Mouse (Mus musculus) CH12.LX (cell line): ENCODE measurements around the gene Spata13. TPM values are rescaled to one million over a fixed set of nuclear protein-coding genes. Genes with fewer than 3 reads are reported as not detected.

Experiments
- DNase-seq: peaks from one replicate; pipeline ENCODE4 v3.0.0-alpha.2; 2013; ENCODE audit errors: extremely low read depth
- H3K27ac ChIP-seq: 2 replicates; pipeline ENCODE4 v1.5.1; 2012; ENCODE audit warnings: low read depth, mild to moderate bottlenecking, control low read depth, moderate library complexity; ENCODE audit not compliant: insufficient read depth
- H3K27me3 ChIP-seq: replicated peaks from 2 replicates; pipeline ENCODE3; 2012; ENCODE audit warnings: inconsistent platforms
- H3K36me3 ChIP-seq, 2 experiments: replicated peaks in 1 of 2; 2 replicates each; pipeline versions ENCODE3 to v1.6.1; 2012; ENCODE audit warnings: inconsistent platforms in 1 of 2, low read length in 1 of 2, mild to moderate bottlenecking in 1 of 2, mixed read lengths in 1 of 2, moderate library complexity in 1 of 2; ENCODE audit not compliant: control insufficient read depth in 1 of 2, insufficient read depth in 1 of 2
- H3K4me1 ChIP-seq, 2 experiments: 2 replicates each; pipeline ENCODE4 v1.6.1; 2012; ENCODE audit warnings: inconsistent platforms in 1 of 2, moderate library complexity in 1 of 2; ENCODE audit not compliant: insufficient read depth in 2 of 2, control insufficient read depth in 1 of 2
- H3K4me2 ChIP-seq: 2 replicates; pipeline ENCODE4 v1.6.1; 2012; ENCODE audit warnings: low read depth, mild to moderate bottlenecking, control low read depth; ENCODE audit not compliant: poor library complexity, insufficient read depth, severe bottlenecking
- H3K4me3 ChIP-seq, 3 experiments: fragments of 150-350 bp in 1 of 3; sonication (generic) in 1 of 3; replicated peaks in 1 of 3; 2 replicates each; pipeline versions ENCODE3 to v1.5.1; 2011 to 2012; ENCODE audit warnings: low read depth in 2 of 3, low read length in 2 of 3, mild to moderate bottlenecking in 2 of 3, moderate library complexity in 2 of 3, control low read depth in 1 of 3, improper control_type of control experiment in 1 of 3, inconsistent platforms in 1 of 3, mixed read lengths in 1 of 3; ENCODE audit not compliant: poor library complexity in 1 of 3
- H3K79me2 ChIP-seq: replicated peaks from 2 replicates; pipeline ENCODE4 v1.6.1; 2012; ENCODE audit warnings: mild to moderate bottlenecking, moderate library complexity; ENCODE audit not compliant: control insufficient read depth, poor library complexity, insufficient read depth, severe bottlenecking; ENCODE audit errors: extremely low read depth
- H3K9ac ChIP-seq: 2 replicates; pipeline ENCODE4 v1.6.1; 2012; ENCODE audit warnings: low read depth, mild to moderate bottlenecking, control low read depth, moderate library complexity; ENCODE audit not compliant: insufficient read depth
- H3K9me3 ChIP-seq: replicated peaks from 2 replicates; pipeline ENCODE3; 2012; ENCODE audit warnings: low read length, inconsistent platforms, mixed read lengths
- BHLHE40 ChIP-seq: IDR thresholded peaks from 2 replicates; pipeline ENCODE4 v1.6.1; 2011; ENCODE audit warnings: mild to moderate bottlenecking, low read depth, low read length, improper control_type of control experiment
- CHD1 ChIP-seq: IDR thresholded peaks from 2 replicates; pipeline ENCODE4 v1.6.1; 2012; ENCODE audit warnings: low read depth, low read length, improper control_type of control experiment, inconsistent platforms
- CTCF ChIP-seq, 2 experiments: IDR thresholded peaks in 1 of 2; conservative IDR thresholded peaks in 1 of 2; 2 replicates each; pipeline ENCODE4 v1.5.1; 2011 to 2012; ENCODE audit warnings: low read depth in 2 of 2, low read length in 2 of 2, improper control_type of control experiment in 1 of 2, inconsistent platforms in 1 of 2, mild to moderate bottlenecking in 1 of 2, moderate library complexity in 1 of 2
- ELF1 ChIP-seq: IDR thresholded peaks from 2 replicates; pipeline ENCODE4 v1.6.1; 2014; ENCODE audit warnings: low read depth, mild to moderate bottlenecking, inconsistent platforms, low read length, improper control_type of control experiment
- EP300 ChIP-seq: IDR thresholded peaks from 2 replicates; pipeline ENCODE4 v1.6.1; 2011; ENCODE audit warnings: low read length, improper control_type of control experiment
- ETS1 ChIP-seq: conservative IDR thresholded peaks from 2 replicates; pipeline ENCODE4 v1.6.1; 2012; ENCODE audit warnings: low read depth, mild to moderate bottlenecking, inconsistent platforms, low read length, improper control_type of control experiment, moderate library complexity
- GABPA ChIP-seq: IDR thresholded peaks from 2 replicates; pipeline ENCODE4 v1.6.1; 2012; ENCODE audit warnings: low read depth, low read length, improper control_type of control experiment, inconsistent platforms; ENCODE audit not compliant: insufficient replicate concordance
- HCFC1 ChIP-seq: IDR thresholded peaks from 2 replicates; pipeline ENCODE4 v1.6.1; 2012; ENCODE audit warnings: low read depth, mild to moderate bottlenecking, inconsistent platforms, low read length, improper control_type of control experiment
- KAT2A ChIP-seq: IDR thresholded peaks from 2 replicates; pipeline ENCODE4 v1.6.1; 2012; ENCODE audit warnings: low read length, improper control_type of control experiment, inconsistent platforms; ENCODE audit not compliant: insufficient replicate concordance
- MAX ChIP-seq: IDR thresholded peaks from 2 replicates; pipeline ENCODE4 v1.6.1; 2011; ENCODE audit warnings: low read length, improper control_type of control experiment
- MYC ChIP-seq: IDR thresholded peaks from 2 replicates; pipeline ENCODE4 v1.6.1; 2011; ENCODE audit warnings: low read depth, mild to moderate bottlenecking, improper control_type of control experiment, low read length
- NRF1 ChIP-seq: IDR thresholded peaks from 2 replicates; pipeline ENCODE4 v1.6.1; 2014; ENCODE audit warnings: low read depth, mild to moderate bottlenecking, inconsistent platforms, low read length, improper control_type of control experiment, moderate library complexity
- PAX5 ChIP-seq: IDR thresholded peaks from 2 replicates; pipeline ENCODE4 v1.6.1; 2012; ENCODE audit warnings: low read length, inconsistent platforms, mixed read lengths
- SMC3 ChIP-seq: IDR thresholded peaks from 2 replicates; pipeline ENCODE4 v1.6.1; 2011; ENCODE audit warnings: low read depth, low read length, improper control_type of control experiment
- TCF12 ChIP-seq: IDR thresholded peaks from 2 replicates; pipeline ENCODE4 v1.6.1; 2014; ENCODE audit warnings: low read depth, mild to moderate bottlenecking, inconsistent platforms, low read length, improper control_type of control experiment
- UBTF ChIP-seq: IDR thresholded peaks from 2 replicates; pipeline ENCODE4 v1.6.1; 2012; ENCODE audit warnings: low read depth, mild to moderate bottlenecking, inconsistent platforms, low read length, improper control_type of control experiment, moderate library complexity
- ZC3H11A ChIP-seq: IDR thresholded peaks from 2 replicates; pipeline ENCODE4 v1.6.1; 2012; ENCODE audit warnings: low read depth, mild to moderate bottlenecking, inconsistent platforms, low read length, improper control_type of control experiment
- ZMIZ1 ChIP-seq: IDR thresholded peaks from 2 replicates; pipeline ENCODE4 v1.6.1; 2012; ENCODE audit warnings: low read depth, mild to moderate bottlenecking, inconsistent platforms, low read length, improper control_type of control experiment
- ZNF384 ChIP-seq: IDR thresholded peaks from 2 replicates; pipeline ENCODE4 v1.6.1; 2012; ENCODE audit warnings: low read depth, low read length, improper control_type of control experiment, inconsistent platforms
- dilution Hi-C: fragments of 300-500 bp; cut with MboI; formaldehyde crosslinking; loops from 2 replicates; pipeline ENCODE4 v1.14.3; 2020; ENCODE audit warnings: low sequenced_read_pairs; ENCODE audit not compliant: extremely low pct_unique_long_range_greater_than_20kb, extremely low pct_ligation_motif_present
- in situ Hi-C: fragments of 300-500 bp; cut with MboI; formaldehyde crosslinking; loops from 3 replicates; pipeline ENCODE4 v1.14.3; 2019; ENCODE audit warnings: low sequenced_read_pairs, low pct_ligation_motif_present, low pct_unique_long_range_greater_than_20kb, mixed read lengths
- polyA plus RNA-seq: library from polyadenylated mRNA; unstranded; fragments of >175 nt; gene quantifications from 2 replicates; pipeline ENCODE4 v1.2.1, GENCODE M21; 2012; ENCODE audit warnings: low read depth; ENCODE audit not compliant: insufficient read length
- total RNA-seq, 2 experiments: library from RNA; depleted of rRNA; stranded (reverse); fragments of 300-350 nt in 1 of 2; fragments of >200 nt in 1 of 2; gene quantifications; 2 replicates each; pipeline ENCODE4 v1.2.3; 2012 to 2014

The Spata13 gene
- total and polyA plus RNA-seq, 3 experiments, result 11.6 to 15.9 (median 13.6) TPM

- no peak for TF ChIP-seq PAX5
- TF ChIP-seq MYC, result no peak
- TF ChIP-seq NRF1, result no peak
- no peak for TF ChIP-seq ZC3H11A
- no peak for TF ChIP-seq KAT2A
- TF ChIP-seq SMC3, result no peak
- no peak for TF ChIP-seq EP300
- TF ChIP-seq BHLHE40, result no peak
- TF ChIP-seq MAX, result no peak
- no peak for TF ChIP-seq TCF12
- TF ChIP-seq ETS1, result no peak
- TF ChIP-seq ZMIZ1, result no peak
- TF ChIP-seq UBTF, result no peak
- TF ChIP-seq ZNF384, result no peak
- TF ChIP-seq GABPA, result no peak
- TF ChIP-seq ELF1, result no peak
- no peak for TF ChIP-seq CTCF (conservative IDR thresholded peaks at IDR 0.05 in 1 of 2, IDR thresholded peaks at IDR 0.05 in 1 of 2; ENCODE audit: low read depth in 2 of 2, low read length in 2 of 2)
- no peak for TF ChIP-seq CHD1
These were observed 21.1 kb upstream of the Spata13 start for GRCm38 (mm10) chr14:60612671-60613070.

DNA sequence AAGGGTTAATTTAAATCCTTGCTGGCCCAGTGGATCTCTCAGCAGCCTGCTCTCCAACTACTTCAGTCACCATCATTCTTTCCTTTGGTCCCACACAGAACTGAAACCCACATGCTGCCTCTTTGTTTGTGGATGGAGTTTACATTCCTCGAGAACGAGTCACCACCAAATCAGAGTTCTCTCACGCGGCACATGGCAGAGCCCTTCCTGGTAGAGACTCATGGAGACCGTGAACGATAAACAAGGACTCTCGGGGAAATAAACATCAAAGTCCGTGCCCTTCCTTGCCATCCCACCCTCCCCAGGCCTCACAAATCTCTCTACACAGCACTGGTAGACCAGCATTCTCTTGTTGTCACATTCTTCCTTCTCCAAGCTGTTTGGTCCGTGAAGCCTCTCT, 12.7 kb upstream of the Spata13 start:
- in situ Hi-C loops, result no loop called here
- H3K4me1 ChIP-seq, result no peaks in the 10 kb centered on the region
- no peak overlapping the region for H3K27ac ChIP-seq
- H3K9me3 ChIP-seq, result peaks cover 8% of the 10 kb centered on the region
- H3K9ac ChIP-seq, result no peak overlapping the region
- H3K4me2 ChIP-seq, result no peak overlapping the region
- dilution Hi-C loops, result no loop called here
- H3K79me2 ChIP-seq, result no peaks in the 10 kb centered on the region
- H3K4me3 ChIP-seq, result no peak overlapping the region
- no peak for DNase-seq
- no peaks in the 10 kb centered on the region for H3K36me3 ChIP-seq
- no peak for TF ChIP-seq TCF12
- no peak for TF ChIP-seq EP300
- no peak for TF ChIP-seq ETS1
- TF ChIP-seq HCFC1, result no peak
- TF ChIP-seq CTCF (conservative IDR thresholded peaks at IDR 0.05 in 1 of 2, IDR thresholded peaks at IDR 0.05 in 1 of 2; ENCODE audit: low read depth in 2 of 2, low read length in 2 of 2), result no peak
- H3K27me3 ChIP-seq, result no peaks in the 10 kb centered on the region

More at GRCm38 (mm10) chr14:60612671-60613070, 21.1 kb upstream of the Spata13 start:
- no peaks in the 10 kb centered on the region for H3K36me3 ChIP-seq
- no peaks in the 10 kb centered on the region for H3K4me1 ChIP-seq
- no peak for DNase-seq
- no peak overlapping the region for H3K4me2 ChIP-seq
- dilution Hi-C loops (no loop called here), in situ Hi-C loops (no loop called here)
- H3K79me2 ChIP-seq, result no peaks in the 10 kb centered on the region
- H3K9ac ChIP-seq, result no peak overlapping the region
- H3K27me3 ChIP-seq, result no peaks in the 10 kb centered on the region
- no peak overlapping the region for H3K27ac ChIP-seq
- H3K9me3 ChIP-seq, result no peaks in the 10 kb centered on the region
- H3K4me3 ChIP-seq, result no peak overlapping the region
